Mouse (Mus musculus): Measurements from ENCODE around the gene Cdc6. TPM values are rescaled to one million over a fixed set of nuclear protein-coding genes. Genes with fewer than 3 reads are reported as not detected.
"Not testable (repeated sequence)": the region's sequence is repeated elsewhere in the genome, so short reads cannot be mapped to it uniquely, and the experiment has no call there.

Gene Cdc6
- polyA plus RNA-seq, 1 experiment from 2014 or later = 65.1 TPM

- Histone ChIP-seq H3K27ac (replicated peaks) (no peak overlapping the region), H3K27me3 (replicated peaks; ENCODE audit: low read depth, poor library complexity, severe bottlenecking) (no peaks in the 10 kb centered on the region), H3K4me1 (peaks cover 35% of the 10 kb centered on the region), H3K36me3 (replicated peaks) (peaks cover 100% of the 10 kb centered on the region), H3K9me3 (no peaks in the 10 kb centered on the region), H3K4me3 (no peak overlapping the region)
- DNase-seq (ENCODE audit: low spot score) = peak; percentile 35
- WGBS = 68% methylated on average over 11 of the region's 11 CpGs
Measured at GRCm38 (mm10) chr11:98914196-98914595, 6.6 kb downstream of the Cdc6 start.

- peaks cover 100% of the 10 kb centered on the region for H3K36me3 ChIP-seq (replicated peaks)
- DNase-seq (ENCODE audit: low spot score) = peak; percentile 29
Measured at GRCm38 (mm10) chr11:98916376-98916775, 8.8 kb downstream of the Cdc6 start.

GRCm38 (mm10) chr11:98917428-98918005 is 9.9 kb downstream of the Cdc6 start:
- no peak for DNase-seq (ENCODE audit: low spot score)
- WGBS = 69% methylated on average over 13 of the region's 13 CpGs

More at GRCm38 (mm10) chr11:98916376-98916775, 8.8 kb downstream of the Cdc6 start:
- H3K4me1 ChIP-seq = peaks cover 22% of the 10 kb centered on the region
- H3K27ac ChIP-seq (replicated peaks); H3K9me3 ChIP-seq; H3K27me3 ChIP-seq (replicated peaks; ENCODE audit: low read depth, poor library complexity, severe bottlenecking); H3K4me3 ChIP-seq: not testable (repeated sequence)
- 92% methylated on average over 3 of the region's 3 CpGs for WGBS

GRCm38 (mm10) chr11:98918231-98918630 is 10.6 kb downstream of the Cdc6 start:
- WGBS = 79% methylated on average over 9 of the region's 9 CpGs
- no peaks in the 10 kb centered on the region for H3K27me3 ChIP-seq (replicated peaks; ENCODE audit: low read depth, poor library complexity, severe bottlenecking)
- H3K27ac ChIP-seq (replicated peaks) = 0 out of 2 replicates have a peak overlapping the region, but pooled peaks have one; percentile 4
- peaks cover 36% of the 10 kb centered on the region for H3K4me1 ChIP-seq
- DNase-seq (ENCODE audit: low spot score) = no peak
- no peak overlapping the region for H3K4me3 ChIP-seq
- peaks cover 96% of the 10 kb centered on the region for H3K36me3 ChIP-seq (replicated peaks)
- no peaks in the 10 kb centered on the region for H3K9me3 ChIP-seq

More at GRCm38 (mm10) chr11:98917428-98918005, 9.9 kb downstream of the Cdc6 start:
- H3K4me3 ChIP-seq = no peak overlapping the region
- no peaks in the 10 kb centered on the region for H3K9me3 ChIP-seq
- H3K36me3 ChIP-seq (replicated peaks) = peaks cover 100% of the 10 kb centered on the region
- H3K4me1 ChIP-seq = peaks cover 28% of the 10 kb centered on the region
- H3K27me3 ChIP-seq (replicated peaks; ENCODE audit: low read depth, poor library complexity, severe bottlenecking) = no peaks in the 10 kb centered on the region
- no peak overlapping the region for H3K27ac ChIP-seq (replicated peaks)

GRCm38 (mm10) chr11:98919009-98919408 is 11.4 kb downstream of the Cdc6 start:
- Histone ChIP-seq H3K36me3 (replicated peaks) (peaks cover 92% of the 10 kb centered on the region), H3K4me1 (peaks cover 40% of the 10 kb centered on the region), H3K27ac (replicated peaks) (no peak overlapping the region), H3K4me3 (no peak overlapping the region), H3K27me3 (replicated peaks; ENCODE audit: low read depth, poor library complexity, severe bottlenecking) (no peaks in the 10 kb centered on the region), H3K9me3 (no peaks in the 10 kb centered on the region)
- WGBS = 95% methylated on average over 11 of the region's 11 CpGs
- no peak for DNase-seq (ENCODE audit: low spot score)

GRCm38 (mm10) chr11:98921813-98922212 is 14.2 kb downstream of the Cdc6 start:
- peaks cover 67% of the 10 kb centered on the region for H3K36me3 ChIP-seq (replicated peaks)
- peaks cover 65% of the 10 kb centered on the region for H3K4me1 ChIP-seq
- DNase-seq (ENCODE audit: low spot score) = peak; percentile 65
- not testable (repeated sequence) for H3K4me3 ChIP-seq; H3K9me3 ChIP-seq; H3K27me3 ChIP-seq (replicated peaks; ENCODE audit: low read depth, poor library complexity, severe bottlenecking)
- WGBS = 62% methylated on average over 15 of the region's 15 CpGs
- H3K27ac ChIP-seq (replicated peaks) = peak overlapping the region; percentile 88; the same call in 1 of the 2 replicates

- H3K4me1 ChIP-seq = peaks cover 66% of the 10 kb centered on the region
- DNase-seq (ENCODE audit: low spot score) = peak; percentile 79
- H3K4me3 ChIP-seq; H3K27me3 ChIP-seq (replicated peaks; ENCODE audit: low read depth, poor library complexity, severe bottlenecking); H3K9me3 ChIP-seq: not testable (repeated sequence)
- 38% methylated on average over 10 of the region's 10 CpGs for WGBS
- peak overlapping the region; percentile 88 for H3K27ac ChIP-seq (replicated peaks)
- H3K36me3 ChIP-seq (replicated peaks) = peaks cover 62% of the 10 kb centered on the region
Measured at GRCm38 (mm10) chr11:98922307-98922706, 14.7 kb downstream of the Cdc6 start.

GRCm38 (mm10) chr11:98922851-98923711 is 15.5 kb downstream of the Cdc6 start:
- H3K27me3 ChIP-seq (replicated peaks; ENCODE audit: low read depth, poor library complexity, severe bottlenecking); H3K9me3 ChIP-seq: not testable (repeated sequence)
- Histone ChIP-seq H3K36me3 (replicated peaks) (peaks cover 54% of the 10 kb centered on the region), H3K4me1 (peaks cover 66% of the 10 kb centered on the region), H3K4me3 (peak overlapping the region; percentile 22; the same call in 1 of the 2 replicates), H3K27ac (replicated peaks) (peak overlapping the region; percentile 88)
- WGBS = 42% methylated on average over 16 of the region's 16 CpGs
- DNase-seq (ENCODE audit: low spot score) = peak; percentile 70

GRCm38 (mm10) chr11:98924633-98925175 is 17.1 kb downstream of the Cdc6 start:
- WGBS = 22% methylated on average over 5 of the region's 5 CpGs
- DNase-seq (ENCODE audit: low spot score) = peak; percentile 50
- Histone ChIP-seq H3K4me1 (peaks cover 78% of the 10 kb centered on the region), H3K27me3 (replicated peaks; ENCODE audit: low read depth, poor library complexity, severe bottlenecking) (peaks cover 7% of the 10 kb centered on the region; the same call in 1 of the 2 replicates), H3K27ac (replicated peaks) (peak overlapping the region; percentile 88), H3K4me3 (peak overlapping the region; percentile 42; the same call in 1 of the 2 replicates), H3K9me3 (no peaks in the 10 kb centered on the region), H3K36me3 (replicated peaks) (peaks cover 38% of the 10 kb centered on the region)

GRCm38 (mm10) chr11:98925265-98925721 is 17.7 kb downstream of the Cdc6 start:
- H3K27me3 ChIP-seq (replicated peaks; ENCODE audit: low read depth, poor library complexity, severe bottlenecking) = peaks cover 7% of the 10 kb centered on the region; the same call in 1 of the 2 replicates
- peak overlapping the region; percentile 42 for H3K4me3 ChIP-seq
- peak overlapping the region; percentile 88 for H3K27ac ChIP-seq (replicated peaks)
- 4% methylated on average over 10 of the region's 10 CpGs for WGBS
- H3K4me1 ChIP-seq = peaks cover 84% of the 10 kb centered on the region
- H3K36me3 ChIP-seq (replicated peaks) = peaks cover 32% of the 10 kb centered on the region
- DNase-seq (ENCODE audit: low spot score) = peak; percentile 82
- H3K9me3 ChIP-seq = no peaks in the 10 kb centered on the region

GRCm38 (mm10) chr11:98925868-98926311 is 18.3 kb downstream of the Cdc6 start:
- H3K9me3 ChIP-seq = no peaks in the 10 kb centered on the region
- H3K36me3 ChIP-seq (replicated peaks) = peaks cover 26% of the 10 kb centered on the region
- H3K4me3 ChIP-seq = peak overlapping the region; percentile 42
- H3K27me3 ChIP-seq (replicated peaks; ENCODE audit: low read depth, poor library complexity, severe bottlenecking) = peaks cover 7% of the 10 kb centered on the region; the same call in 1 of the 2 replicates
- H3K4me1 ChIP-seq = peaks cover 90% of the 10 kb centered on the region
- peak; percentile 95 for DNase-seq (ENCODE audit: low spot score)
- WGBS = 1% methylated on average over 12 of the region's 12 CpGs
- peak overlapping the region; percentile 88 for H3K27ac ChIP-seq (replicated peaks)

GRCm38 (mm10) chr11:98926553-98926952 is 19.0 kb downstream of the Cdc6 start:
- WGBS = 42% methylated on average over 7 of the region's 7 CpGs
- Histone ChIP-seq H3K9me3 (no peaks in the 10 kb centered on the region), H3K36me3 (replicated peaks) (peaks cover 19% of the 10 kb centered on the region), H3K27ac (replicated peaks) (peak overlapping the region; percentile 88), H3K27me3 (replicated peaks; ENCODE audit: low read depth, poor library complexity, severe bottlenecking) (peaks cover 7% of the 10 kb centered on the region), H3K4me1 (peaks cover 97% of the 10 kb centered on the region), H3K4me3 (peak overlapping the region; percentile 42)
- peak; percentile 23 for DNase-seq (ENCODE audit: low spot score)
